Mouse (Mus musculus) C2C12 (cell line): ENCODE measurements around the gene Acp4.

ENCODE experiments used
- CEBPB ChIP-seq: IDR thresholded peaks from one replicate; pipeline ENCODE4 v1.6.1; 2011; ENCODE audit warnings: low read depth, mild to moderate bottlenecking, control low read depth, moderate library complexity
- CTCF ChIP-seq: IDR thresholded peaks from one replicate; pipeline ENCODE4 v1.5.1; 2011; ENCODE audit not compliant: control insufficient read depth, insufficient read depth, insufficient read length
- MAX ChIP-seq: IDR thresholded peaks from one replicate; pipeline ENCODE4 v1.6.1; 2011; ENCODE audit warnings: mild to moderate bottlenecking, control low read depth
- MYOD1 ChIP-seq: IDR thresholded peaks from one replicate; pipeline ENCODE4 v1.6.1; 2011; ENCODE audit warnings: low read depth; ENCODE audit not compliant: control insufficient read depth, insufficient read length
- USF1 ChIP-seq: IDR thresholded peaks from one replicate; pipeline ENCODE4 v1.6.1; 2011; ENCODE audit warnings: low read depth, mild to moderate bottlenecking, control low read depth, moderate library complexity

GRCm38 (mm10) chr7:44246055-44246983 is 10.9 kb downstream of the Acp4 start, which contains the start of the genes 1700028J19Rik and 2410002F23Rik:
- TF ChIP-seq CTCF (no peak), MYOD1 (no peak), CEBPB (no peak), USF1 (no peak), MAX (peak; percentile 96)
